Mouse (Mus musculus): ENCODE results near the gene Sos1. TPM values are rescaled to one million over a fixed set of nuclear protein-coding genes. Genes with fewer than 3 reads are reported as not detected.

Sos1 gene
- 8.8 and 11.0 TPM in 2 replicates for polyA plus RNA-seq (2014; fragmentation: Nextera tagmentation; extraction: Ambion mirVana)

DNA sequence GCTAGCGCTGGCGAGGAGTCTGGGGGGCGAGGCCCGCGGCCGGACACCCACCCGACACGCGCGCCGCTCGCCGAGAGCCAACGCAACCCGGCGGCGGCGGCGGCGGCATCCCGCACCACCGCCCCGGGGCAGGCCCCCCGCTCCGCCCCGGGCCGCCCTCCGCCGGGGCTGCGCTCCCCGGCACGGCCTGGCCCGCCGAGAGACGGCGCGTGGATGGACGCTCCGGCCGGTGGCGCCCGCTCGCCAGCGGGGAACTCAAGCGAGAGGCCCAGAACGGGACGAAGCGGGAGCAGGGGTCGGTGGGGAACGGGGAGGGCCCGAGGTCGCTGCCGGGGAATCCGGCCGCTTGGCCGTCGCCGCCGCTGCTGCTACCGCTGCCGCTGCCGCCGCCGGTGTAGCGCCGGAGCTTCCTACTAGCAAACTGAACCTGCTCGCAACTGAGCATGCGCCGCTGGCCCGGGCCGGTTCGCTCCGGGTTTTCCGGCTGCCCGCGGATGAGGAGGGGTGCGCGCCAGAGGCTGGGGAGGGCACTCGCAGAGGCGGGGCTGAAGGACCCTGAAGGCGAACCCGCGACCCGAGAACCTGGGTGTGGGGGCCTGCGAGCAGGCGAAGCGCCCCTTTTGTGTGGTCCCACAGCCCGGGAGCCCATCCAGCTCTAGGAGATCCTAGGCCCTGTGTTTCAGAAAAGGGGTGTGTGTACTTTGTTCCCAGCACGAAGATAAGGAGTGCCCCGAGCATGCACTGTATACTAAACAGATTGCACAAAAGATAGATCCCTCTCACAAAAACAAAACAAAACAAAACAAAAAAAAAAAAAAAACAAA, at the start of gene Sos1:
TSS of gene Sos1 (minus strand) at position 423 of the 824 bp plus-strand sequence.
- Histone ChIP-seq H3K36me3 (ENCODE audit: control insufficient read depth, insufficient read depth, low read length) (no peaks in the 10 kb centered on the region), H3K4me1 (replicated peaks; ENCODE audit: control insufficient read depth, insufficient read depth, low read length) (peaks cover 8% of the 10 kb centered on the region), H3K4me2 (ENCODE audit: low read depth, low read length, severe bottlenecking) (peak within 1 kb of the TSS; percentile 81), H3K4me3 (ENCODE audit: low read depth, low read length) (peak within 1 kb of the TSS; percentile 91), H3K27me3 (ENCODE audit: control insufficient read depth, insufficient read depth, low read length) (no peaks in the 10 kb centered on the region), H3K9ac (ENCODE audit: low read length) (peak within 1 kb of the TSS; percentile 96), H3K9me3 (ENCODE audit: control insufficient read depth, low read length) (no peaks in the 10 kb centered on the region), H3K27ac (ENCODE audit: low read depth, low read length) (peak within 1 kb of the TSS; percentile 90)
- peak; percentile 85 for ATAC-seq (replicated peaks; ENCODE audit: low FRiP score)
- DNase-seq (ENCODE audit: low spot score): peak; percentile 99
- under 1% methylated on average over 68 of the region's 90 CpGs for WGBS

DNA sequence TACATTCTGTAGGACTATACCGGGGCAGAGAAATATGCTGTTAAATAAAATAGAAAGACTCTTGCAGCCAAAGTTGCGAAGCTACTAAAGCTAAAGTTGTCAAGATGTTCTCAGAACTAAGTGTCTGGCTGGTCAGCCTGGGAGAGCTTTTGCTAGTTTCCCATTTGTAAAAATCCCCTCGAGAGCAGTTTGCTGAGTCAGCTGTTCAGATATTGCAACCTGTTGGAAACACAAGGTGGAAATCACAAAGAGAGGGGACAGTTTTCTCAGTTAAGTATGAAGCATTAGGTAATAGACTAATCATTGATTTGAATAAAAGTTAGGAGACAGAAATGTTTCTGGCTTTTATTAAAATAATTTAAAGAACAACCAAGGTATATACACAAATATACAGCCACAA, 43.0 kb upstream of the Sos1 start:
- DNase-seq (ENCODE audit: low spot score) (peak; percentile 7), ATAC-seq (replicated peaks; ENCODE audit: low FRiP score) (no peak)
- Histone ChIP-seq H3K4me2 (ENCODE audit: low read depth, low read length, severe bottlenecking) (no peak overlapping the region), H3K9me3 (ENCODE audit: control insufficient read depth, low read length) (no peaks in the 10 kb centered on the region), H3K4me1 (replicated peaks; ENCODE audit: control insufficient read depth, insufficient read depth, low read length) (no peaks in the 10 kb centered on the region), H3K27me3 (ENCODE audit: control insufficient read depth, insufficient read depth, low read length) (no peaks in the 10 kb centered on the region), H3K9ac (ENCODE audit: low read length) (no peak overlapping the region), H3K4me3 (ENCODE audit: low read depth, low read length) (no peak overlapping the region), H3K27ac (ENCODE audit: low read depth, low read length) (no peak overlapping the region), H3K36me3 (ENCODE audit: control insufficient read depth, insufficient read depth, low read length) (no peaks in the 10 kb centered on the region)
- 84% methylated on average over 3 of the region's 3 CpGs for WGBS

DNA sequence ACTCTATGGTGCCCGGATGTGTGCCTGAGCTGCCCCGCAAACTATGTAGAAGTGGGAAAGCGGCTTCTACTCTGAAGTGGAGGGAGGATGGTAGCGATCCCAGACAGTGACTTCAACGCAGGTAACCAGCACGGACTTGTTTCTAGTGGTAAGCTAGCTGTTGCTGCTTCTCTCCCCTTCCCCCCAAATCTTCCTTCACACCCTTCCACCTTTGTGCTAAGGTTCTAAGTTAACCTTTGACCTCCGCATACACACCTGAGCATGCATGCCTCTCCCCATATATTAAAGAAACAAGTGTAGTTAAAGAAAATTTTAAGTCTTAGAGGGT, 41.9 kb upstream of the Sos1 start:
- Histone ChIP-seq H3K4me1 (replicated peaks; ENCODE audit: control insufficient read depth, insufficient read depth, low read length) (no peaks in the 10 kb centered on the region), H3K4me2 (ENCODE audit: low read depth, low read length, severe bottlenecking) (no peak overlapping the region), H3K27ac (ENCODE audit: low read depth, low read length) (no peak overlapping the region), H3K36me3 (ENCODE audit: control insufficient read depth, insufficient read depth, low read length) (no peaks in the 10 kb centered on the region), H3K9ac (ENCODE audit: low read length) (no peak overlapping the region), H3K4me3 (ENCODE audit: low read depth, low read length) (no peak overlapping the region), H3K9me3 (ENCODE audit: control insufficient read depth, low read length) (no peaks in the 10 kb centered on the region), H3K27me3 (ENCODE audit: control insufficient read depth, insufficient read depth, low read length) (no peaks in the 10 kb centered on the region)
- no peak for DNase-seq (ENCODE audit: low spot score)
- ATAC-seq (replicated peaks; ENCODE audit: low FRiP score): no peak
- WGBS: 32% methylated on average over 7 of the region's 7 CpGs

DNA sequence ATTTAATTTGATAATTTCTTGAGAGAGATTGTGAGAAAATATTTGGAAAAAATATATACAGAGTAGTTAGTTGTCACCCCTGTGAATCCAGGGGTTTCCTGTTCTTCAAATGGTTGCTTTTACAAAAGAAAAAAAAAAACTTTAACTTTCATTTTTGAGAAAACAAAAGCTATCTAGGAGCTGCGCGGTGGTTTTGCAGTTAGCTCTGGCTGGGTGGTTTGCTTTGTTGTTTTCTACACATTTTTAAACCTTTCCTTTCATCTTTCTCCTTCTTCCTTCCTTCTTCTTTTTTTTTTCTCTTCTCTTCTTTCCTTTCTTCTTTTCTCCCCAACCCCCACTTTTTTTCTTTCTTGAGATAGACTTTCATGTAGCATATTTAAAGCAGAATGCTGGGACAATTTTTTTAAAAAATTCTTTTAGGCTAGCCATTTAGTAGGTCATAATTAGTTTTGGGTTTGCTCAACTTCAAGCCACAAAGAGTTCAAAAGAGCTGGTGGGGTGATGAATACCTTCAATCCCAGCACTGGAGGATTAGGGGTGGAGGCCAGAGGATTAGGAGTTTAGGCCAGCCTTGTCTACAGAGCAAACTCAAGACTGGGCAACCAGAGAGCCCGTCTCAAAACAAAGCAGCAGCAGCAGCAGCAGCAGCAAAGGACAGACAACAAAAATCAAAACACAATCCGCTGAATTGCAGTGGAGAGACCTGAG, 41.4 kb upstream of the Sos1 start:
- Histone ChIP-seq H3K27ac (ENCODE audit: low read depth, low read length) (no peak overlapping the region), H3K4me1 (replicated peaks; ENCODE audit: control insufficient read depth, insufficient read depth, low read length) (no peaks in the 10 kb centered on the region), H3K9me3 (ENCODE audit: control insufficient read depth, low read length) (no peaks in the 10 kb centered on the region), H3K4me2 (ENCODE audit: low read depth, low read length, severe bottlenecking) (no peak overlapping the region), H3K36me3 (ENCODE audit: control insufficient read depth, insufficient read depth, low read length) (no peaks in the 10 kb centered on the region), H3K4me3 (ENCODE audit: low read depth, low read length) (no peak overlapping the region), H3K9ac (ENCODE audit: low read length) (no peak overlapping the region), H3K27me3 (ENCODE audit: control insufficient read depth, insufficient read depth, low read length) (no peaks in the 10 kb centered on the region)
- peak; percentile 71 for ATAC-seq (replicated peaks; ENCODE audit: low FRiP score)
- WGBS: 9% methylated on average over 4 of the region's 4 CpGs
- peak; percentile 52 for DNase-seq (ENCODE audit: low spot score)

DNA sequence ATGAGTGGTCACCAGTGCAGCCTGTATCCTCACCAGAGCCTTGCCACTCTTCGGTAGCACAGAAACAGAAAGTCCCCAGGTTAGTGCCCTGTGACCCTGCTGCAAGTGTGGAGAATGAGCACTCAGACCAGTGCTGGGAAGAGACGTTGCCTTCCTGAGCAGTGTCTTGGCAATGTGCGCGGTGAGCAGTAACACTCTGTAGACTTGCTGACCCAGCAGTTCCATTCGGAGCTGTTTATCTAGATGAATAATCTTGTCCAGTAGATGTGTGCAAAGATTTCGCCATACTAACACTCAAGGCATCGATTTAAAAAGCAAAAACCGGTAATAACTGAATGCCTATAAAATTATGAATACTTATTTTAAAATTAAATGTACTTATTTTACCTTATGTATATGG, 40.3 kb upstream of the Sos1 start:
- no peaks in the 10 kb centered on the region for H3K36me3 ChIP-seq (ENCODE audit: control insufficient read depth, insufficient read depth, low read length)
- 84% methylated on average over 8 of the region's 8 CpGs for WGBS
- DNase-seq (ENCODE audit: low spot score) (no peak), ATAC-seq (replicated peaks; ENCODE audit: low FRiP score) (no peak)
- no peaks in the 10 kb centered on the region for H3K27me3 ChIP-seq (ENCODE audit: control insufficient read depth, insufficient read depth, low read length)
- no peak overlapping the region for H3K4me2 ChIP-seq (ENCODE audit: low read depth, low read length, severe bottlenecking)
- no peaks in the 10 kb centered on the region for H3K4me1 ChIP-seq (replicated peaks; ENCODE audit: control insufficient read depth, insufficient read depth, low read length)
- no peak overlapping the region for H3K9ac ChIP-seq (ENCODE audit: low read length)
- no peak overlapping the region for H3K4me3 ChIP-seq (ENCODE audit: low read depth, low read length)
- no peaks in the 10 kb centered on the region for H3K9me3 ChIP-seq (ENCODE audit: control insufficient read depth, low read length)
- H3K27ac ChIP-seq (ENCODE audit: low read depth, low read length): no peak overlapping the region

DNA sequence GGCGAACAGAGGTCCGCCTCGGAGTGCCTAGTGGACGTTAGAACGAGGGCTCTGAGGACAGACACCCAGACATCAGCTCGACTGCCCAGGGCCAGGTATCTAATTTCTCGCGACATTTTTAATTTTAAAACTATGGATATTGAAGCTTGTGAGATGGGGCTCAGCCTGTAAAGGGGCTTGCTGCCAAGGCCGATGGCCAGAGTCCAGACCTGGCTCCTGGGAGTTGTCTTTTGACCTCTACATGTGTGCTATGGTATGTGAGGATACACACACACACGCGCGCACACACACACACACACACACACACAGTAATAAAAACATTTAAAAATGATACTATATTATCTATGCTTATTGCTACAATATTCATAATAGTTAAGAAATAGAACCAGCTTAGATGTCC, 38.6 kb upstream of the Sos1 start:
- ATAC-seq (replicated peaks; ENCODE audit: low FRiP score) (no peak), DNase-seq (ENCODE audit: low spot score) (no peak)
- Histone ChIP-seq H3K9ac (ENCODE audit: low read length) (no peak overlapping the region), H3K9me3 (ENCODE audit: control insufficient read depth, low read length) (no peaks in the 10 kb centered on the region), H3K4me1 (replicated peaks; ENCODE audit: control insufficient read depth, insufficient read depth, low read length) (no peaks in the 10 kb centered on the region), H3K36me3 (ENCODE audit: control insufficient read depth, insufficient read depth, low read length) (no peaks in the 10 kb centered on the region), H3K27ac (ENCODE audit: low read depth, low read length) (no peak overlapping the region), H3K4me2 (ENCODE audit: low read depth, low read length, severe bottlenecking) (no peak overlapping the region), H3K27me3 (ENCODE audit: control insufficient read depth, insufficient read depth, low read length) (no peaks in the 10 kb centered on the region), H3K4me3 (ENCODE audit: low read depth, low read length) (no peak overlapping the region)
- WGBS: 95% methylated on average over 12 of the region's 12 CpGs

DNA sequence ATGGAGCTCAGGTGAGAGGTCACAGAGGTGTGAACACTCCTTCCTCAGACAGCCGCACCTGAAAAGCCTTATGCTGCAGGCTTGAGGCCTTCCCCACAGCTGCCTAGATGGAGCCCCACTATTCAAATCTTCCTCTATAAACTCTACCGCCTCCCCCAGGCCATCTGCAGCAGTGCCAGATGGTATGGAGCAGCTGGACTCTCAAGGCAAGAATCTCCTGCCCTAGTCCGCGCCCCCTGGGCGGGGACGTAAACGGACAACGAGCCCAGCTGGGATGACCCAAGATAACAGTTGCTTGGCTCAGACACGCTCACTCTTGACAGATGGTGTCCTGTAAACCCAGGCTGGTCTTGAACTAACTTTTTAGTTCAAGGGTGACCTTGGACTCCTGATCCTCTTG, 37.0 kb upstream of the Sos1 start:
- Histone ChIP-seq H3K4me1 (replicated peaks; ENCODE audit: control insufficient read depth, insufficient read depth, low read length) (no peaks in the 10 kb centered on the region), H3K27me3 (ENCODE audit: control insufficient read depth, insufficient read depth, low read length) (no peaks in the 10 kb centered on the region), H3K9me3 (ENCODE audit: control insufficient read depth, low read length) (no peaks in the 10 kb centered on the region), H3K9ac (ENCODE audit: low read length) (no peak overlapping the region), H3K27ac (ENCODE audit: low read depth, low read length) (no peak overlapping the region), H3K4me2 (ENCODE audit: low read depth, low read length, severe bottlenecking) (no peak overlapping the region), H3K36me3 (ENCODE audit: control insufficient read depth, insufficient read depth, low read length) (no peaks in the 10 kb centered on the region), H3K4me3 (ENCODE audit: low read depth, low read length) (no peak overlapping the region)
- ATAC-seq (replicated peaks; ENCODE audit: low FRiP score) (no peak), DNase-seq (ENCODE audit: low spot score) (no peak)
- 85% methylated on average over 9 of the region's 9 CpGs for whole genome bisulfite sequencing

DNA sequence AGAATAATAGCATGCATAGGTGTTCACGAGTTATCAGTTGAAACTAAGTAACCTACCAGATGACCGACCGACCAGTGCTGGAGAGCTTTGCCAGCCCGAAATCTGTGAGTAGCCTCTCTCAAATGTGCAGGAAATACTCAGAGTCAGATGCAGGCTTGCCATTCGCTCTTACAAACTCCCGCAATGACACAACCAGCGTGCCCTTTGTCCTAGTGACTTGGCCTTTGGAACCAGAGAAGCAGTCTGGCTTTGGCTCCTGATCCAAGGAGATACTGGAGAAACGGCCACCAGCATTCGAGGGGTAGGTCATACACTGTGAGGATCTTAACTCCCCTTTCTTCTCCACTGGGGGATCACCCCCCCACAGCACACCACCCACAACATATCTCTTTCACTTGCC, 35.7 kb upstream of the Sos1 start:
- H3K9me3 ChIP-seq (ENCODE audit: control insufficient read depth, low read length): no peaks in the 10 kb centered on the region
- 95% methylated on average over 9 of the region's 9 CpGs for WGBS
- no peaks in the 10 kb centered on the region for H3K4me1 ChIP-seq (replicated peaks; ENCODE audit: control insufficient read depth, insufficient read depth, low read length)
- H3K27ac ChIP-seq (ENCODE audit: low read depth, low read length): no peak overlapping the region
- no peak overlapping the region for H3K4me3 ChIP-seq (ENCODE audit: low read depth, low read length)
- no peak overlapping the region for H3K9ac ChIP-seq (ENCODE audit: low read length)
- no peaks in the 10 kb centered on the region for H3K36me3 ChIP-seq (ENCODE audit: control insufficient read depth, insufficient read depth, low read length)
- H3K4me2 ChIP-seq (ENCODE audit: low read depth, low read length, severe bottlenecking): no peak overlapping the region
- ATAC-seq (replicated peaks; ENCODE audit: low FRiP score) (no peak), DNase-seq (ENCODE audit: low spot score) (no peak)
- no peaks in the 10 kb centered on the region for H3K27me3 ChIP-seq (ENCODE audit: control insufficient read depth, insufficient read depth, low read length)

DNA sequence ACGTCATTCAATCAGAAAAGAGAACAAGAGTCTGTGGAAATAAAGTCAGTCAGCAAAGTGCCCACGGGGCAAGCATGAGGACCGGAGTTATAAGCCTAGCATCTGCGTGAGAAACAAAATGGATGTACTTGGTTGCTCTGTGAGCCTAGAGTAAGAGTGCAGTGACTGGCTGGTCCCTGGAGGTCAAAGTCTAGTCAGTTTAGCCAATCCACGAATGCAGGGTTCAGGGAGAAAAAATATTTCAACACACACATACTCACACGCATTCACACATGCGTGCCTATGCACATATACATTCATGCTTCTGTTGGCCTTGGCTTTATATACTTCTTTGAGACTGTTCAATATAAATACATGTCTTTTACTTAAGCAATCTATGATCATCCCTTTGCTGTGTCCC, 35.3 kb upstream of the Sos1 start:
- H3K4me3 ChIP-seq (ENCODE audit: low read depth, low read length): no peak overlapping the region
- H3K4me1 ChIP-seq (replicated peaks; ENCODE audit: control insufficient read depth, insufficient read depth, low read length): no peaks in the 10 kb centered on the region
- 92% methylated on average over 7 of the region's 7 CpGs for WGBS

More for the DNA sequence above, 35.3 kb upstream of the Sos1 start:
- H3K36me3 ChIP-seq (ENCODE audit: control insufficient read depth, insufficient read depth, low read length): no peaks in the 10 kb centered on the region
- no peaks in the 10 kb centered on the region for H3K27me3 ChIP-seq (ENCODE audit: control insufficient read depth, insufficient read depth, low read length)
- H3K9ac ChIP-seq (ENCODE audit: low read length): no peak overlapping the region
- no peak overlapping the region for H3K27ac ChIP-seq (ENCODE audit: low read depth, low read length)
- ATAC-seq (replicated peaks; ENCODE audit: low FRiP score): no peak
- DNase-seq (ENCODE audit: low spot score): no peak
- H3K4me2 ChIP-seq (ENCODE audit: low read depth, low read length, severe bottlenecking): no peak overlapping the region
- no peaks in the 10 kb centered on the region for H3K9me3 ChIP-seq (ENCODE audit: control insufficient read depth, low read length)
